Mouse (Mus musculus) gastrocnemius, postnatal 10 days (tissue): ENCODE results near the gene Zfp639. TPM values are rescaled to one million over a fixed set of nuclear protein-coding genes. Genes with fewer than 3 reads are reported as not detected.

Source experiments
- DNase-seq: peaks from one replicate; pipeline ENCODE4 v3.0.0; 2021; ENCODE audit warnings: mixed read lengths
- total RNA-seq, 2 experiments: library from RNA; stranded (reverse); gene quantifications; 2 replicates each; pipeline ENCODE4 v1.2.3; 2021

The Zfp639 gene
- total RNA-seq, 2 experiments from 2014 or later: 22.8 to 27.1 TPM

GRCm38 (mm10) chr3:32500346-32500745 lies 9.7 kb upstream of the Zfp639 start:
- no peak for DNase-seq

- DNase-seq: no peak
Measured at GRCm38 (mm10) chr3:32505841-32506240, 4.2 kb upstream of the Zfp639 start.

DNA sequence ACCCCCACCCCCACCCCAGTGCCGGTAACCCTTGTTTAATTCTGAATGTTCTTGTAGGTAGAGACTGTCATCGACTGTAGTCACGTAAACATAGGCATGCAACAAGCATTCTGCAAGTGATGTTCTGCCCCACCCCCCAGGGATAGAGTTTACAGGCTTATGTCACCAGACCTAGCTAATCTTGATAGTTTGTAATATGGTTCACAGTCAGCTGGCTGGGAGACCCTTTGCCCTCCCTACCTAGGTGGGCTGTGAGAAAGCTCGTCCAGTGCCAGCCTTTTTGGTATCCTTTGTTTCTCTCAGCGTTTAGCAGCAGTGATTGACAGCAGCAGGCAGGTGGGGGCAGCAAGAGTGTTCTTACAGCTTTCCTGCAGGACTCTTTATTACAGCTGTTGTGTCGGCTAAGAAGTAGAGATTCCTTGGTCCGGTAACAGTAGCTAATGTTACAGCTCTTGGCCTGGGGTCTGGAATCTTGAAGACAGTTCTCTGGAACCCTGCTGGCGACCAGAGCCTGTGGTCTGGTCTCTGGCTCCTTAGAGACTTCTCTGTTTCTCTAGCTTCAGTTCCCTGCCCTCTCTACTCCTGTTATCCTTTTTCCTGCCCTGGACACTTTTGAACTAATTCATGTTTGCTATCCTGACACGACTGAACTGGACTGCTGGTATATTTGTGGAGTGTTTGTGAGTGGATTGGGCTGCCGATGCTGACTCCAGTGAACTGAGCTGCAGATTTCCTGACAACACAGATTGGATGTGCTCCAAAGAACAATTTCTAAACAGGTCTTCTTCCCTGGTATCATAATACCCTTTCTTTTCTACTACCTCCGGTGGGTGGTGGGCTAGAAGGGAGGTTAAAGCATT lies 3.5 kb upstream of the Zfp639 start:
- no peak for DNase-seq

DNA sequence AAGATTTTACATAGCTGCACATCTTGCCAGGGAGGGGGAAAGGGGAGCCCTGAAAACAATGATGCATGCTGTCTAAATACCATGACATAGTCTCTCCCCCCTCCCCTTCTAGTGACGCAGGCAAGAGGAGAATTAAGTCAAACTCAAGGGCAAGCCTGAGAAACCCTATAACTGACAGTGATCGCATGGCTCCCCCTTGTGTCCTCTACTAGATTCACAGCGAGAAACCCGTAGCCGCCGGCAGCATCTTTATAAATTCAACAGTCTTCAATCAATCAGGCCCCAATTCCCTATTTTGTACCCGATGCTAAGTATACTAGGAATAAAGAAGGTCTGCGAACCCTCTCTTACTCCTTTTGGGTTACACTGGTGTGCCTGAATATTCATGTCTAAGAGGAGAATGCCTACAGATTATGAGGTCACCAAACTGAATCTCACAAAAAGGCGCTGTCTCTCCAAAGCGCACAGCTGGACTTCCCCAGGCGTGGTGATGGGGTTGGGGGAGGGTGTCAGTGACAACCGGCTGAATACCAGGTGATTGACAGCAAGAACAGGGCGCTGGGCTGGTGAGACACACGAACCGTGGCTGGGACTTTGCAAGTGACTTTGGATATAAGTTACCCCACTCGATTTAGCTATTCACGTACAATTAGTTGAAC lies 1.3 kb upstream of the Zfp639 start:
- peak; percentile 55 for DNase-seq

- peak; percentile 98 for DNase-seq
Measured at GRCm38 (mm10) chr3:32510375-32511190, 524 bp downstream of the Zfp639 start.

DNA sequence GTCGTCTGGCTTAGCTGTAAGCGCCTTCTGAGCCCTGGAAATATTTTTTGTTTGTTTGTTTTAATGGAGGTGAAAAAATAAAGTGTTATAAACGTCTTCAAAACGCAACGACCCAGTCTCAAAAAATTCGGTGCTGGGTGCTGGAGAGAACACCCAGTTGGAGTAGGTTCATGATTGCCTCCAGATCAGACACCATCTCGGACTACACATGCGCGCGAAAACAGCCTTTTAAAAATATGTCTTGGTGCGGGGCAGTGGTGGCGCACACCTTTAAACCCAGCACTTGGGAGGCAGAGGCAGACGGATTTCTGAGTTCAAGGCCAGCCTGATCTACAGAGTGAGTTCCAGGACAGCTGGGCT lies 1.1 kb downstream of the Zfp639 start:
- DNase-seq: no peak

- no peak for DNase-seq
Measured at GRCm38 (mm10) chr3:32512686-32513284, 2.7 kb downstream of the Zfp639 start.

DNA sequence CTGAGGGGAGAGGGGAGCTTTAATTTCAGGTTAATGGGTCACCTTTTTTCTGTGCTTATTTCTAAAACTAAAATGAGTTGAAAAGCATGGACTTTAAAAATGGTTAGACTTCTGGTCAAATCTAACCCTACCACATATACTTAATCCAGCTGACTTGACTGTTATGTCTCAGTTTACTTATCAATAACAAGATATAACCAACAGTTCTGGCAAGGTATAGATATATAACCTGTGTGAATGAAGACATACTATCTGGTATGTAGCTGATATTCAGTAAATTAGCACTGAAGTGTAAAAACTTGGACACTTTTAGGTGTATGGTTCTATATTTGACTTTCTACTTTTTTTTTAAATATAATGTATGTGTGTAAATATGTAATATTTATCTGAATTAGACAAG lies 3.5 kb downstream of the Zfp639 start:
- DNase-seq: no peak

- DNase-seq: no peak
Measured at GRCm38 (mm10) chr3:32527181-32527580, 17.1 kb downstream of the Zfp639 start.

DNA sequence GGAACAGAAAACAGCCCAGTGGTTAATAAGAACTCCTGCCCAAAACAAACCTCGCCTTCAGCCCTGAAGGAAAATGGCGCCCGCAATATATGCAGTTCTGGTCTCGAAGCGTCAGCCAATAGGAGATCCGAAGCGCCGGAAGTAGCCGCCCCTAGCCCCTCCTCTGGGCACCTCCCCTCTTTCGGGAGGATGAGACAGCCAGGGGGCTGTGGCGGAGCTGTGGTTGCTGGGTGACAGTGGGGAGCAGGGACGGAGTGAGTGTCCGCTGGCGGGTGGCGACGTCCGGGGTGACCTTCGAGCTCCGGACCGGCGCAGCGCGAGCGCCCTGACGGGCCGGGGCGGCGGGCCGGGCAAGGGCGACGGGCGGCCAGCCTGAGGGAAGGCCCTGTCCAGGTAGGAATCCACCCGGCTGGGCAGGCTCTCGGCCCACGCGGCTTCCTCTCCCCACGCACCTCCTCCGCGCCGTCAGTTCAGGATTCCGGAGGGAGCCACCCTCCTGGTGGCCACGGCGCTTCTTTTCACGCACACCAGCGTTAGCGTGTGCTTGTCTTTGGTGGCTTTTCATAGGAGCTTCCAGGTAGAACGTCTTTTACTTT lies 19.3 kb downstream of the Zfp639 start, which contains the start of gene Mfn1:
TSS of gene Mfn1 (plus strand) at position 163 of the 596 bp plus-strand sequence.
- DNase-seq: peak; percentile 88

- no peak for DNase-seq
Measured at GRCm38 (mm10) chr3:32530041-32530440, 20.0 kb downstream of the Zfp639 start.

GRCm38 (mm10) chr3:32535692-32536091 lies 25.6 kb downstream of the Zfp639 start:
- DNase-seq: no peak

DNA sequence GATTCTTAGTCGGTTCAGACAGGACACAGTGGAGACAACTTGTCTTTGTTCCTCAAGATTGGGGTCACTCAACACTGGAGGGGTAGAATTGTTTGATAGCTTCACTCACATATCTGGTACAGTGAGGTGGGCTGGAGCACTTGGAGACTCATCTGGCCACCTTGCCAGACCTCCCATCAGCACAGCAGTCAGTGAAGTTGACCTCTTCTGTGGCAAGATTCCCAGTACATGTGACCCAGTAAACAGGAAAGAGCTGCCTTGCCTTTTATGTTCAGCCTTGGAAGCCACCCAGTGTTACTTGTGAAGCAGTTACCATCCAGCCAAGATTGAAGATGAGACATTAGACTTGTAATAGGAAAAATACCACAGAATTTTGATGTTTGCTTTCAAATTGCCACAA lies 27.5 kb downstream of the Zfp639 start:
- peak; percentile 23 for DNase-seq

DNA sequence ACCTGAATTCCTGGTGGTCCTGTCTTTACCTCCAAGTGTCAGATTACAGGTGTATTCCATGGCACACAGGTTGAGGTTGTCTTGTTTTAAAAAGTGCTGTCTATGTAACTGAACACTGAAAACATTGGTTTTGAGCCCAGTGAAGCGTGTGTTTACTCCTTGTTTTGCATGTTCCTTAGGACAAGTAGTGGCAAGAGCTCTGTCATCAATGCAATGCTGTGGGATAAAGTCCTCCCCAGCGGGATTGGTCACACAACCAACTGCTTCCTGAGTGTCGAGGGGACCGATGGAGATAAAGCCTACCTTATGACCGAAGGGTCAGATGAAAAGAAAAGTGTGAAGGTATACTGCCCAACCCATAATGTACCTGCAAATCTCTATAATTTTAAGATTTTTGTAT lies 28.0 kb downstream of the Zfp639 start:
- DNase-seq: no peak

GRCm38 (mm10) chr3:32553061-32553460 lies 43.0 kb downstream of the Zfp639 start:
- no peak for DNase-seq

DNA sequence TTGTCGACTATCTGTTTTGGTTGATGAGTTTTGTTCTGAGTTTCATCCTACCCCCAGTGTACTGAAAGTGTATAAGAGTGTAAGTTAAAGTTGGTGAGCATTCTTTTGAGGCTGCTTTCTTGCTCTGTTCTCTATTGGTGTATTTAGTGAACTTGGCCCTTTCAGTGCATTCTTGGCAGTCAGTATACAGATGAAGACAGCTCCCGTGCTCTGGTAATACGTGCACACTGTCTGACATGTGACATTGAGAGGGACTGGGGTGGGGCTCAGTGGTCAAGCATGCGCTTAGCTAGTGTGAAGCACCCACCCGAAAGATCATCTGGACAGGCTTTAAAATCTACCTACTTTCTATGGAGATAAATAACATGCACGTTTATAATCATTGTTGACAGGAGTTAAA lies 53.3 kb downstream of the Zfp639 start:
- DNase-seq: no peak

Other genes starting within 250 kb of the Zfp639 start
- 10 to 100 TPM; 11.2 to 13.2 TPM for gene Zmat3, start 144.2 kb upstream of the Zfp639 start, total RNA-seq
- 10 to 100 TPM; 46.5 to 52.0 TPM for gene Pik3ca, start 112.6 kb upstream of the Zfp639 start, total RNA-seq
- under 1 TPM in 1 of 2 experiments, not detected in 1; 0.25 TPM for gene Kcnmb3, start 18.0 kb upstream of the Zfp639 start, total RNA-seq
- gene Mfn1, start 19.2 kb downstream of the Zfp639 start, total RNA-seq: 100 to 1,000 TPM in 1 of 2 experiments, 10 to 100 TPM in 1; 99.2 to 103 TPM
- gene Gnb4, start 106.3 kb downstream of the Zfp639 start, total RNA-seq: 10 to 100 TPM; 26.5 to 30.2 TPM
- 10 to 100 TPM; 27.3 to 30.7 TPM for gene Actl6a, start 196.0 kb downstream of the Zfp639 start, total RNA-seq
- gene Ndufb5, start 226.7 kb downstream of the Zfp639 start, total RNA-seq: 100 to 1,000 TPM; 393 to 444 TPM
- gene Mrpl47, start 227.3 kb downstream of the Zfp639 start, total RNA-seq: 10 to 100 TPM; 31.1 to 34.7 TPM